Mouse (Mus musculus) stomach, embryonic 16.5 days (tissue): ENCODE results near the gene Pomt2. TPM values are rescaled to one million over a fixed set of nuclear protein-coding genes. Genes with fewer than 3 reads are reported as not detected.

Experiments
- ATAC-seq: fragments of 200-750 bp; cut with Nextera tagmentation; 2 replicates; pipeline ENCODE4 v1.8.0; 2017; ENCODE audit warnings: moderate number of reproducible peaks, moderate TSS enrichment; ENCODE audit not compliant: insufficient read depth, low FRiP score
- H3K27ac ChIP-seq: fragments of 300-500 bp; sonication (generic); 2 replicates; pipeline ENCODE4 v1.5.1; 2014; ENCODE audit warnings: low read length
- H3K27me3 ChIP-seq: fragments of 300-500 bp; sonication (generic); 2 replicates; pipeline ENCODE4 v1.6.1; 2014; ENCODE audit warnings: low read length, control low read depth, mixed read lengths; ENCODE audit not compliant: control insufficient read depth, insufficient read depth
- H3K36me3 ChIP-seq: fragments of 300-500 bp; sonication (generic); 2 replicates; pipeline ENCODE4 v1.6.1; 2014; ENCODE audit warnings: low read length; ENCODE audit not compliant: control insufficient read depth, insufficient read depth
- H3K4me1 ChIP-seq: fragments of 300-500 bp; sonication (generic); 2 replicates; pipeline ENCODE4 v1.6.1; 2014; ENCODE audit warnings: low read length, control low read depth, mixed read lengths; ENCODE audit not compliant: control insufficient read depth, insufficient read depth
- H3K4me2 ChIP-seq: fragments of 300-500 bp; sonication (generic); 2 replicates; pipeline ENCODE4 v1.6.1; 2014; ENCODE audit warnings: low read depth, low read length, mixed read lengths
- H3K4me3 ChIP-seq: fragments of 300-500 bp; sonication (generic); replicated peaks from 2 replicates; pipeline ENCODE4 v1.5.1; 2014; ENCODE audit warnings: mild to moderate bottlenecking, low read length
- H3K9ac ChIP-seq: fragments of 300-500 bp; sonication (generic); 2 replicates; pipeline ENCODE4 v1.6.1; 2014; ENCODE audit warnings: low read length
- H3K9me3 ChIP-seq: fragments of 300-500 bp; sonication (generic); replicated peaks from 2 replicates; pipeline ENCODE4 v1.6.1; 2016; ENCODE audit warnings: low read length, control low read depth; ENCODE audit not compliant: control insufficient read depth
- WGBS: fragments of 180-500 bp; shearing (Covaris S2); extraction: QIAGEN DNeasy Blood & Tissue Kit; methylation state at CpG from one replicate; pipeline ENCODE4 v1.1.7; 2014; 5-methylcytosine and 5-hydroxymethylcytosine counted together
- polyA plus RNA-seq: library from polyadenylated mRNA; unstranded; fragments of >200 nt; fragmentation: Nextera tagmentation; extraction: Ambion mirVana; gene quantifications from 2 replicates; pipeline ENCODE4 v1.2.1, GENCODE M21; 2015

Pomt2 gene
- polyA plus RNA-seq, 1 experiment from 2014 or later, result 13.7 TPM

- 76% methylated on average over 8 of the region's 8 CpGs for WGBS
- ATAC-seq, result no peak
Measured at GRCm38 (mm10) chr12:87082797-87083196, 65.0 kb downstream of the Pomt2 start.

DNA sequence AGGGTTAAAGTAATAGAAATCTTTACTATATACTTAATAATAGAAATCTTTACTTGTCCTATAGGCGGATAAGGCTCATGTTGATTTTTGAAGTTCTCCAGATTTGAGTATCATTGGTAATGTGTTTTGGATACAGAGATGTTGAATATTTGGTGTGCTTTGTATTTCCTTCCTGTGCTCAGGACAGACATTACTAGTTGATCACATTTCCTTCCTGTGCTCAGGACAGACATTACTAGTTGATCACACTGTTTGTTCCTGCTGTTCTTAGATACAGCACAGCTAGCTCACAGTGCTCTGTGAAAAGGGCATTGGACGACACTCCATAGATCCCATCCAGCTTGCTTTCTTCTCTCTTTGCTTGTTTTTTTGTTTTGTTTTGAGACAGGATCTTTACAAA lies 71.2 kb downstream of the Pomt2 start:
- H3K27me3 ChIP-seq, result no peaks in the 10 kb centered on the region

More at GRCm38 (mm10) chr12:87082797-87083196, 65.0 kb downstream of the Pomt2 start:
- Histone ChIP-seq H3K9me3 (no peaks in the 10 kb centered on the region), H3K9ac (no peak overlapping the region), H3K4me3 (no peak overlapping the region), H3K36me3 (no peaks in the 10 kb centered on the region), H3K4me2 (no peak overlapping the region), H3K27me3 (no peaks in the 10 kb centered on the region), H3K27ac (no peak overlapping the region), H3K4me1 (no peaks in the 10 kb centered on the region)

GRCm38 (mm10) chr12:87070520-87070919 lies 77.2 kb downstream of the Pomt2 start:
- ATAC-seq, result no peak
- Histone ChIP-seq H3K27ac (no peak overlapping the region), H3K4me3 (no peak overlapping the region), H3K9me3 (no peaks in the 10 kb centered on the region), H3K4me2 (no peak overlapping the region), H3K36me3 (no peaks in the 10 kb centered on the region), H3K4me1 (no peaks in the 10 kb centered on the region), H3K9ac (no peak overlapping the region), H3K27me3 (no peaks in the 10 kb centered on the region)
- WGBS, result 67% methylated on average over 5 of the region's 5 CpGs

More for the DNA sequence above, 71.2 kb downstream of the Pomt2 start:
- Histone ChIP-seq H3K9me3 (no peaks in the 10 kb centered on the region), H3K36me3 (no peaks in the 10 kb centered on the region), H3K4me1 (no peaks in the 10 kb centered on the region), H3K4me3 (no peak overlapping the region), H3K4me2 (no peak overlapping the region), H3K27ac (no peak overlapping the region), H3K9ac (no peak overlapping the region)
- no peak for ATAC-seq
- 85% methylated on average over 2 of the region's 2 CpGs for WGBS

- 73% methylated on average over 5 of the region's 5 CpGs for WGBS
- no peak for ATAC-seq
- H3K36me3 ChIP-seq, result no peaks in the 10 kb centered on the region
- no peak overlapping the region for H3K4me2 ChIP-seq
- H3K4me1 ChIP-seq, result no peaks in the 10 kb centered on the region
- no peaks in the 10 kb centered on the region for H3K27me3 ChIP-seq
- no peak overlapping the region for H3K4me3 ChIP-seq
- no peak overlapping the region for H3K27ac ChIP-seq
- H3K9me3 ChIP-seq, result no peaks in the 10 kb centered on the region
- H3K9ac ChIP-seq, result no peak overlapping the region
Measured at GRCm38 (mm10) chr12:87066429-87066828, 81.3 kb downstream of the Pomt2 start.

DNA sequence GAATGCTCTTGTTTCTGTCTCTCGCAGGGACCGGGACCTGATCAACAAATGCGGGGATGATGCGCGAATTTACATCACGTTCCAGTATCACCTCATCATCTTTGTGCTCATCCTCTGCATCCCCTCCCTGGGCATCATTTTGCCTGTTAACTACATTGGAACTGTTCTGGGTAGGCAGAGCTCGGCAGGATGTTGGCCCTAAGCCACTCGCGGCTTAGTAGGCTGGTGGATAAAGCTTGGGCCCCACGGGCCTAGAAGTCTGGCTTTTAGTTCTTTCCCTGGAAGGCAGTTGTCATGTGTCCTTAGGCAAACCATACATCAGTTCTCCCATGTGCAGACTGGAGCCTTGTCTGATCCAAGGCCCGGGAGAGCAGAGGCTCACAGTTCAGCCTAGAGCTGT lies 82.3 kb downstream of the Pomt2 start:
- WGBS, result 81% methylated on average over 11 of the region's 11 CpGs
- H3K36me3 ChIP-seq, result no peaks in the 10 kb centered on the region
- H3K4me2 ChIP-seq, result no peak overlapping the region
- H3K4me1 ChIP-seq, result no peaks in the 10 kb centered on the region
- no peaks in the 10 kb centered on the region for H3K9me3 ChIP-seq
- no peak overlapping the region for H3K27ac ChIP-seq
- ATAC-seq, result no peak
- no peak overlapping the region for H3K9ac ChIP-seq
- H3K27me3 ChIP-seq, result no peaks in the 10 kb centered on the region
- no peak overlapping the region for H3K4me3 ChIP-seq

DNA sequence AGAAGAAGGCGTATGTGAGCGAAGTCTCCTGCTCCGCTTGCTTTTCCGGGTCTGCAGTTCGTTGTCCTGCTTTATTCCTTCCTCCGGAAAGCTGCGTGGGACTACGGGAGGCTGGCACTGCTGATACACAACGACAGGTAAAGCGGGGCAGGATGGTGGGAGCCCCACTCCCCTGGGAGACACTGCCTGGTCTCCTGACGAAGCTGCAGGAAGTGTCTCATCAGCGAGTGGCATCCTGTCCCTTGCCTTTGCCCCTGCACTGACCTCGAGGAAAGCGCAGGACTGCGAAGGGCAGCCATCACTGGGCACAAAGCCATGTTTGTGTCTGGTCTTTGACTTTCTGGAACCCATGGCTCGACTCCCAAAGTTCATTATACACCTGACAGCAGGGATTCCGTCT lies 90.7 kb downstream of the Pomt2 start:
- Histone ChIP-seq H3K4me2 (no peak overlapping the region), H3K4me1 (no peaks in the 10 kb centered on the region), H3K9ac (no peak overlapping the region), H3K27me3 (no peaks in the 10 kb centered on the region), H3K4me3 (no peak overlapping the region), H3K9me3 (no peaks in the 10 kb centered on the region), H3K36me3 (no peaks in the 10 kb centered on the region), H3K27ac (no peak overlapping the region)
- 58% methylated on average over 17 of the region's 17 CpGs for WGBS
- ATAC-seq, result no peak

Other genes starting within 250 kb of the Pomt2 start
- 17.8 and 18.1 TPM in 2 replicates for gene Cipc, start 200.9 kb downstream of the Pomt2 start, polyA plus RNA-seq
- 0.43 and 0.91 TPM in 2 replicates for gene Zdhhc22, start 157.5 kb downstream of the Pomt2 start, polyA plus RNA-seq
- 1.2 and 2.1 TPM in 2 replicates for gene Tmem63c, start 126.6 kb downstream of the Pomt2 start, polyA plus RNA-seq
- 3.0 and 4.0 TPM in 2 replicates for gene Ngb, start 45.4 kb downstream of the Pomt2 start, polyA plus RNA-seq
- gene Gstz1, start 803 bp downstream of the Pomt2 start, polyA plus RNA-seq, result 40.4 and 40.6 TPM in 2 replicates
- 1.5 and 2.3 TPM in 2 replicates for gene Samd15, start 51.8 kb upstream of the Pomt2 start, polyA plus RNA-seq
- gene Tmed8, start 52.5 kb upstream of the Pomt2 start, polyA plus RNA-seq, result 2.3 and 2.8 TPM in 2 replicates
- 0.35 and 0.43 TPM in 2 replicates for gene Noxred1, start 90.8 kb upstream of the Pomt2 start, polyA plus RNA-seq
- 36.3 and 37.8 TPM in 2 replicates for gene Vipas39, start 118.3 kb upstream of the Pomt2 start, polyA plus RNA-seq
- gene Ahsa1, start 118.5 kb upstream of the Pomt2 start, polyA plus RNA-seq, result 190 and 202 TPM in 2 replicates
- 0.42 and 0.53 TPM in 2 replicates for gene Ism2, start 151.7 kb upstream of the Pomt2 start, polyA plus RNA-seq
- 98.7 and 101 TPM in 2 replicates for gene Sptlc2, start 240.4 kb upstream of the Pomt2 start, polyA plus RNA-seq